Mouse (Mus musculus) left cerebral cortex, adult 2 months (tissue): ENCODE measurements around the gene Gng3. TPM values are rescaled to one million over a fixed set of nuclear protein-coding genes. Genes with fewer than 3 reads are reported as not detected.
"Not testable (repeated sequence)": the region's sequence is repeated elsewhere in the genome, so short reads cannot be mapped to it uniquely, and the experiment has no call there.

Experiments used
- DNase-seq, 2 experiments: peaks; one replicate each; pipeline ENCODE4 v3.0.0; 2021 to 2022; ENCODE audit warnings: low spot score in 2 of 2, mixed read lengths in 1 of 2; ENCODE audit errors: extremely low spot score in 1 of 2
- H3K27ac ChIP-seq: fragments of 200-600 bp; 2 replicates; pipeline ENCODE4 v1.8.1; 2022
- H3K4me3 ChIP-seq: fragments of 200-600 bp; 2 replicates; pipeline ENCODE4 v1.8.1; 2022
- CTCF ChIP-seq: fragments of 200-600 bp; IDR thresholded peaks from 2 replicates; pipeline ENCODE4 v1.8.1; 2022; ENCODE audit warnings: antibody characterized with exemption, mild to moderate bottlenecking, moderate library complexity
- intact Hi-C: fragments of 180-260 bp; cut with DNase I; formaldehyde crosslinking; loops from one replicate; pipeline ENCODE4 v1.15.1; 2025
- total RNA-seq, 2 experiments: library from RNA; stranded (reverse); gene quantifications; 2 replicates each; pipeline ENCODE4 v1.2.3; 2021

Gng3 gene
- total RNA-seq, 2 experiments from 2014 or later: 184 to 198 TPM

DNA sequence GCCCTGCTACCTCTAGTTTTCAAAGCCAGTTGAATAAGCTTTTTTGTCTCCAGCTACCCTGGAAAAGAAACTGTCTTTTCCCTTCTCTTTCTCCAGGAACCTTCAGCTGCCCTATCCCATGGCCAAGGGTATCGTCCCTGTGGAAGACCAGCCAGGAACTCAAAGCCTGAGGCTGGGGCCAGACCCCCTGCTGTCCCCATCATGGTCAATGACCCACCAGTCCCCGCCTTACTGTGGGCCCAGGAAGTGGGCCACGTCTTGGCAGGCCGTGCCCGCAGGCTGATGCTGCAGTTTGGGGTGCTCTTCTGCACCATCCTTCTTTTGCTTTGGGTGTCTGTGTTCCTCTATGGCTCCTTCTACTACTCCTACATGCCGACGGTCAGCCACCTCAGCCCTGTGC, 2.0 kb upstream of the Gng3 start:
- Histone ChIP-seq H3K4me3 (peak overlapping the region; percentile 82), H3K27ac (peak overlapping the region; percentile 98; the same call in 1 of the 2 replicates)
- intact Hi-C loops: loop anchor here (5.0 kb wide), 4 partner anchors 46 to 271 kb away; partner anchors contain the start of genes 1810009A15Rik, Gm49416 and Mta2
- TF ChIP-seq CTCF: no peak
- no peak for DNase-seq

GRCm38 (mm10) chr19:8839908-8840791, 1.2 kb upstream of the Gng3 start:
- peak overlapping the region; percentile 98 for H3K27ac ChIP-seq
- no peak; the same call in 1 of the 2 replicates for TF ChIP-seq CTCF
- intact Hi-C loops: loop anchor here (5.0 kb wide), 4 partner anchors 47 to 272 kb away; partner anchors contain the start of genes 1810009A15Rik, Gm49416 and Mta2
- peak; percentile 74 to 77 for DNase-seq
- H3K4me3 ChIP-seq: peak overlapping the region; percentile 82

DNA sequence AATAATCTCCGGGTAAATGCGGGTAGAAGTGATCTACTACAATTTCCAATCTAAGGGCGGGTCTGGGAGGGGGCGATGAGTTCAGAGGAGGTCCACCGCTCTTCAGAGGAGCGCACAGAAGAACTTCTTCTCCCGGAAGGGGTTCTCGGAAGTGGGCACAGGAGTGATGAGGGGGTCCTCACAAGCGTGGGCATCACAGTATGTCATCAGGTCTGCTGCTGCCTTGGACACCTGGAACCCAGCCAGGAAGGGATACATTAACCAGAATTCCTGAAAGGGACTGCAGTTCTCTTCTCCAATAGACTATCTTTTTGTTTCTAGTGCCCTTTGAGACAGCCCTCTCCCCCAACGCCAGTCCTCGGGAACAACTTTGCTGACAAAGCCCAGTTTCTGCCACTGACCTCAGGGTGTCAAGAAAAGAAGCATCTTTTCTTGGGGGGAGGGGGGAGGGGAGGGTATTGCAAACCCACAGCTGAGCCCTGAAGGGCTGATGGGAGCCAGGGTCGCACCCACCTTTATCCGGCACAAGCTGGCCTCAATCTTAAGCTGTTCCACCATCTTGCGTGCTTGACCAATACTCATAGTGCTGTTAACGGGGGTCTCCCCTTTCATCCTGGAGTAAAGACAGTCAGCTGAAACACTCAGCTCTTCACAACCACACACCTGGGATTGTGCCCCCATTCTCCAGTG, 808 bp downstream of the Gng3 start:
- intact Hi-C loops: no loop called here
- peak; percentile 31 to 49 for DNase-seq
- no peak for TF ChIP-seq CTCF
- H3K27ac ChIP-seq: peak overlapping the region; percentile 98
- peak overlapping the region; percentile 82 for H3K4me3 ChIP-seq

GRCm38 (mm10) chr19:8837251-8837791, 1.7 kb downstream of the Gng3 start, which contains the start of gene Bscl2:
Gene Bscl2, plus strand, starts transcription at chr19:8837467.
- intact Hi-C loops: loop anchor here (2.0 kb wide), 1 partner anchor 17 kb away; the partner anchor contains the start of gene Hnrnpul2
- peak; percentile 72 for TF ChIP-seq CTCF
- DNase-seq: peak; percentile 80 to 86
- Histone ChIP-seq H3K27ac (peak within 1 kb of the TSS; percentile 98), H3K4me3 (peak within 1 kb of the TSS; percentile 82)

DNA sequence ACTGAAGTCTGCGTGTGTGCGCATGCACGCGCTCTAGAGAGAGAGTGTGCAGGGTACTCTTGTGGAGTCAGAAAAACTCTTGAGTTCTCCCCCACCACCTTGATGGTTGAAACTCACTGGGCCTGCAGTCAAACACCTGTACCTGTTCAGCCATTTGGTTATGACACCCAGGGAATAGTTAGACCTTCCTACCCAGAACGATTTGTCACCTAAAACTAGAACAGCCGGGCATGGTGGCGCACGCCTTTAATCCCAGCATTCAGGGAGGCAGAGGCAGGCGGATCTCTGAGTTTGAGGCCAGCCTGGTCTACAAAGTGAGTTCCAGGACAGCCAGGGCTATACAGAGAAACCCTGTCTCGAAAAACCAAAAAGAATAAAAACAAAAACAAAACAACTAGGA, 2.7 kb downstream of the Gng3 start:
- peak overlapping the region; percentile 98; the same call in 1 of the 2 replicates for H3K27ac ChIP-seq
- intact Hi-C loops: loop anchor here (2.0 kb wide), 1 partner anchor 16 kb away; the partner anchor contains the start of gene Hnrnpul2
- DNase-seq: not testable (repeated sequence)

DNA sequence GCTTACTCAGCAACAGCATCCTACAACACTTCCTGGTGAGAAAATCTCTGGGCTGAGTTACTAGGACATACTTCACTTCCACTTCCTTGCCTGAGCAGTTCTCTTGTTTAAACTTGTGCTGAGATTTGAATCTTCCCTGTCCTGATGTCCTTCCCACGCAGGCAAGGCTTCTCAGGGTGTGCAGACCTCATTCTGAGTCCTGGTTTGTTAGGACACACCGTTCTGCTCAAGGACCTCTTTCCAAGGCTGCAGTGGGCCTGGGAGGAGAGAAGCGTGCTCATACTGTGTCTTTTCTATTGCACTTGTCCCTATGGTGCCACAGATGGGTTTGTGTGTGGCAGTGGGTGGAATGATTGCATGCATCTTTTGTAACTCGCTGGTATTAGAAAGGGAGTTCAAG, 6.0 kb downstream of the Gng3 start:
- DNase-seq: no peak
- H3K27ac ChIP-seq: no peak overlapping the region
- no peak overlapping the region for H3K4me3 ChIP-seq
- intact Hi-C loops: loop anchor here (1.0 kb wide), 1 partner anchor 12 kb away; no protein-coding TSS in a partner anchor
- TF ChIP-seq CTCF: no peak

More for the DNA sequence above, 2.7 kb downstream of the Gng3 start:
- H3K4me3 ChIP-seq: not testable (repeated sequence)

GRCm38 (mm10) chr19:8831262-8831661, 7.7 kb downstream of the Gng3 start:
- Histone ChIP-seq H3K4me3 (no peak overlapping the region), H3K27ac (no peak overlapping the region)
- intact Hi-C loops: no loop called here
- TF ChIP-seq CTCF: peak; percentile 5; the same call in 1 of the 2 replicates
- no peak for DNase-seq

- H3K4me3 ChIP-seq: no peak overlapping the region
- DNase-seq: no peak
- H3K27ac ChIP-seq: no peak overlapping the region
- no peak for TF ChIP-seq CTCF
- intact Hi-C loops: no loop called here
These were observed 8.3 kb downstream of the Gng3 start for GRCm38 (mm10) chr19:8830664-8831063.

GRCm38 (mm10) chr19:8829660-8830059, 9.3 kb downstream of the Gng3 start, which contains the start of gene AC129217.1:
Gene AC129217.1, plus strand, starts transcription at chr19:8829773.
- Histone ChIP-seq H3K27ac (0 out of 2 replicates have a peak within 1 kb of the TSS, but pooled peaks have one; percentile 1), H3K4me3 (no peak within 1 kb of the TSS)
- no peak for DNase-seq
- TF ChIP-seq CTCF: no peak
- intact Hi-C loops: no loop called here

- intact Hi-C loops: no loop called here
- no peak for DNase-seq
- TF ChIP-seq CTCF: no peak
These were observed 16.3 kb downstream of the Gng3 start for GRCm38 (mm10) chr19:8822696-8823095.

GRCm38 (mm10) chr19:8821146-8821545, 17.8 kb downstream of the Gng3 start:
- intact Hi-C loops: loop anchor here (1.0 to 2.0 kb wide), 2 partner anchors 11 to 16 kb away; partner anchors contain the start of gene Bscl2
- Histone ChIP-seq H3K27ac (peak overlapping the region; percentile 11), H3K4me3 (peak overlapping the region; percentile 71)
- no peak for DNase-seq
- no peak for TF ChIP-seq CTCF

More at GRCm38 (mm10) chr19:8822696-8823095, 16.3 kb downstream of the Gng3 start:
- Histone ChIP-seq H3K27ac (no peak overlapping the region), H3K4me3 (peak overlapping the region; percentile 71)
